Mouse (Mus musculus): ENCODE measurements around the gene Olfr338. TPM values are rescaled to one million over a fixed set of nuclear protein-coding genes. Genes with fewer than 3 reads are reported as not detected.
"Not testable (repeated sequence)": the region's sequence is repeated elsewhere in the genome, so short reads cannot be mapped to it uniquely, and the experiment has no call there.

The Olfr338 gene
- total RNA-seq (2021): under 1 TPM in 1 of 2 experiments, not detected in 1; 0.05 TPM
- long read RNA-seq, experiment 1: 0 reads
- long read RNA-seq, experiment 2: 0 reads

DNA sequence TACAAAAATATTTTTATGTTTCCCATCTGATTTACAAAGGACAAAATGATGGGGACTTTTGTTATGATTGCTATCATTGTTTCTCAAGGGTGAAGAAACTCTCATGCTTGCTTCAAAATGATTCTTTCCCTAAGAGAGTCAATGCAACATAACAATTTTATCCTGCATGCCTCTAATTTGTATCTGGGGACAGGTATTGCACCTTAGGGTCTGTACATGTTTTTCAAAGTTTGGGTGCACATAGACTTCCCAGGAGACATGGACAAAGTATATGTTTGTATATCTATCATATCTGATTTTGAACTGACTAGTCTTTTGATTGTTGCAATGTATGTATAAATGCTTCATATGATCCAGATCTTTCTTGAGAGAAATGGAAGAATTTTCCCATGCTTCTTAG lies at the start of gene Olfr338:
TSS of gene Olfr338 (plus strand) at position 301 of the 400 bp plus-strand sequence.
- Histone ChIP-seq H3K4me3 (no peak within 1 kb of the TSS), H3K27ac (no peak within 1 kb of the TSS)
- no peak for DNase-seq (ENCODE audit: extremely low spot score in 1 of 2, low spot score in 2 of 2)
- TF ChIP-seq CTCF (IDR thresholded peaks at IDR 0.05): no peak
- intact Hi-C loops (cut with DNase I): no loop called here

DNA sequence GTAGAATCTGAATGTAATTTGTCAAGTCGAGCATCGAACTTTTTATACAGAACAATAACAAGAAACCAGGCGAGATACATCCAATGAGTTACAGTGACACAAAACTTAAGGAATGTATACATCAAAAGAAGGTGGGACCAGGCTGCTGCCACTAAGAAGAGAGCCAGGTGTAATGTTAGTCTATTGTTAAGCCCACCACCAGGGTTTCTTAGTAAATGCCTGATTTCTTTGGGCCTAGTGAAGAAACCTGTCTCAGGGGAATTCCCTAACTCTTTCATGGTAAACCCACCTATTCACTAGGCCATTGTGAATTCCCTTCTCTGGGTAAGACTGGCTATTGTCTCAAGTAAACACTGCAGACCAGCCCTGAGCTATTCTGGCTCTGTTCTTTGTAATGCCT lies 41.9 kb downstream of the Olfr338 start:
- DNase-seq (ENCODE audit: extremely low spot score in 1 of 2, low spot score in 2 of 2); intact Hi-C loops (cut with DNase I): not testable (repeated sequence)

DNA sequence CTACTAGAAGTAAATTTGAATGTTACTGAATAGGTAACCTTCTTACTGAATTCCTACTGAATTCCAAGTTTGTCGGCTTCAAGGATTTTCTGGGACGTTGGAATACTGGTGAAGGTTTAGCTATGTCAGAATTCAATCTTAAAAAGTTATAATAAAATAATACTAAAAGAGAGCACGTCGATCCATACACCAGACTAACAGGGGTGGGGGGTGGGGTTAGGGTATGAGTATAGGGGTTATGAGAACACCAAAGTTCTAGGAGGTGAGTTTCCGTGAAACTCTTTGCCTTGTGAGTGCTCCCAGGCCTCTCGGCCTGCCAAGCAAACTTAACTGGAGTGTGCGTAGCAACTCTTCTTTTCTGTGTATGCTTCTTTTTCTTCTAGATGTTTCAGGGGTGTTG lies 42.3 kb downstream of the Olfr338 start:
- intact Hi-C loops (cut with DNase I); H3K27ac ChIP-seq; H3K4me3 ChIP-seq: not testable (repeated sequence)

More for the DNA sequence above, 41.9 kb downstream of the Olfr338 start:
- not testable (repeated sequence) for H3K27ac ChIP-seq, H3K4me3 ChIP-seq

DNA sequence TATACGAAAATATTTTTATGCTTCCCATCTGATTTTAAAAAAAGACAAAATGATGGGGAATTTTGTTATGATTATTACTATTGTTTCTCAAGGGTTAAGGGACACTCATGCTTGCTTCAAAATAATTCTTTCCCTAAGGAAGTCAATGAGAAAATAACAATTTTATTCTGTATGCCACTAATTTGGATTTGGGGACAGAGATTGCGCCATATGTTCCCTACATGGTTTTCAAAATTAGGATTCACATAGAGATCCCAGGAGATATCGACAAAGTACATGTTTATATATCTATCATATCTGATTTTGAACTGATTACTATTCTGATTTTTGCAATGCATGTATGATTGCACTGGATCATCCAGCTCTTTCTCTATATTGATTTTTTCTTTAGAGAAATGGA lies 45.3 kb downstream of the Olfr338 start, which contains the start of gene Olfr339:
TSS of gene Olfr339 (plus strand) at position 301 of the 400 bp plus-strand sequence.
- H3K27ac ChIP-seq: no peak within 1 kb of the TSS
- intact Hi-C loops (cut with DNase I): no loop called here
- no peak within 1 kb of the TSS for H3K4me3 ChIP-seq
- DNase-seq (ENCODE audit: extremely low spot score in 1 of 2, low spot score in 2 of 2): no peak
- no peak for TF ChIP-seq CTCF (IDR thresholded peaks at IDR 0.05)

More for the DNA sequence above, 42.3 kb downstream of the Olfr338 start:
- not testable (repeated sequence) for DNase-seq (ENCODE audit: extremely low spot score in 1 of 2, low spot score in 2 of 2)

Other genes starting within 250 kb of the Olfr338 start
- gene Mrrf, start 237.1 kb upstream of the Olfr338 start, total RNA-seq (2021): 10 to 100 TPM; 14.6 to 18.7 TPM
- 10 to 100 TPM; 47.9 to 48.9 TPM for gene Rbm18, start 236.7 kb upstream of the Olfr338 start, total RNA-seq (2021)
- gene Ptgs1, start 143.1 kb upstream of the Olfr338 start, total RNA-seq (2021): 10 to 100 TPM; 16.9 to 21.3 TPM
- not detected for gene Olfr339, start 45.4 kb downstream of the Olfr338 start, total RNA-seq (2021)
- not detected for gene Olfr340, start 79.1 kb downstream of the Olfr338 start, total RNA-seq (2021)
- gene Olfr341, start 108.9 kb downstream of the Olfr338 start, total RNA-seq (2021): not detected
- not detected for gene Olfr342, start 151.5 kb downstream of the Olfr338 start, total RNA-seq (2021)
- under 1 TPM; 0.05 to 0.09 TPM for gene Olfr344, start 193.1 kb downstream of the Olfr338 start, total RNA-seq (2021)